Mouse (Mus musculus) C3H10T1/2 (cell line): ENCODE measurements around the gene Gm9048. TPM values are rescaled to one million over a fixed set of nuclear protein-coding genes. Genes with fewer than 3 reads are reported as not detected.

ENCODE experiments used
- polyA plus RNA-seq, 2 experiments: library from polyadenylated mRNA; unstranded; fragments of >200 nt; fragmentation: generic; extraction: Trizol; gene quantifications; one replicate each; pipeline ENCODE4 v1.2.1; 2012; ENCODE audit warnings: missing spikeins in 2 of 2

Gm9048 gene
- polyA plus RNA-seq = not detected

DNA sequence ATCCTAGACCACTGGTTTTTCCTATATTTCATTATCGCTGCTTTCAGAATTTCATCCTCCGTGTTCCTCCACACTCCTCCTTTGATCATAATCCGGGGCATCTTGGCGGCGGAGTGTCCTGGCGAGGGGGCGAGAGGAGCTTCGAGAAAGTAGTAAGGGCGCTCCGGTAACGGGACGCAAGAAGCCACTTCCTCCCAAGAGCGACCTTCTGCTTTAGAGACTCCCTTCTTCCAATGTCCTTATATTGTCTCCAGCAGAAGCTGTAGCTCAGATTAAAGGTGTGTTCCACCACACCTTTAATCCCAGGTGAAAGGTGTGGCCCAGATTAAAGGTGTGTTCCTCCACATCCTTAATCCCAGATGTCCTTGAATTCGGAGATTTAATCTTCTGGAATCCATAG, at the start of gene Gm9048:
Gene Gm9048 (minus strand): TSS at position 101 of the 400 bp plus-strand sequence.

DNA sequence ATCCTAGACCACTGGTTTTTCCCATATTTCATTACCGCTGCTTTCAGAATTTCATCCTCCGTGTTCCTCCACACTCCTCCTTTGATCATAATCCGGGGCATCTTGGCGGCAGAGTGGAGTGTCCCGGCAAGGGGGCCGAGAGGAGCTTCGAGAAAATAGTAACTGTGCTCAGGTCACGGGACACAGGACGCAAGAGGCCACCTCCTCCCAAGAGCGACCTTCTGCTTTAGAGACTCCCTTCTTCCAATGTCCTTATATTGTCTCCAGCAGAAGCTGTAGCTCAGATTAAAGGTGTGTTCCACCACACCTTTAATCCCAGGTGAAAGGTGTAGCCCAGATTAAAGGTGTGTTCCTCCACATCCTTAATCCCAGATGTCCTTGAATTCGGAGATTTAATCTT, 5.5 kb upstream of the Gm9048 start, which contains the start of gene Gm9049:
Gene Gm9049 (minus strand): TSS at position 101 of the 400 bp plus-strand sequence.

DNA sequence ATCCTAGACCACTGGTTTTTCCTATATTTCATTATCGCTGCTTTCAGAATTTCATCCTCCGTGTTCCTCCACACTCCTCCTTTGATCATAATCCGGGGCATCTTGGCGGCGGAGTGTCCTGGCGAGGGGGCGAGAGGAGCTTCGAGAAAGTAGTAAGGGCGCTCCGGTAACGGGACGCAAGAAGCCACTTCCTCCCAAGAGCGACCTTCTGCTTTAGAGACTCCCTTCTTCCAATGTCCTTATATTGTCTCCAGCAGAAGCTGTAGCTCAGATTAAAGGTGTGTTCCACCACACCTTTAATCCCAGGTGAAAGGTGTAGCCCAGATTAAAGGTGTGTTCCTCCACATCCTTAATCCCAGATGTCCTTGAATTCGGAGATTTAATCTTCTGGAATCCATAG, 5.3 kb downstream of the Gm9048 start, which contains the start of gene Gm9046:
Gene Gm9046 (minus strand): TSS at position 101 of the 400 bp plus-strand sequence.

DNA sequence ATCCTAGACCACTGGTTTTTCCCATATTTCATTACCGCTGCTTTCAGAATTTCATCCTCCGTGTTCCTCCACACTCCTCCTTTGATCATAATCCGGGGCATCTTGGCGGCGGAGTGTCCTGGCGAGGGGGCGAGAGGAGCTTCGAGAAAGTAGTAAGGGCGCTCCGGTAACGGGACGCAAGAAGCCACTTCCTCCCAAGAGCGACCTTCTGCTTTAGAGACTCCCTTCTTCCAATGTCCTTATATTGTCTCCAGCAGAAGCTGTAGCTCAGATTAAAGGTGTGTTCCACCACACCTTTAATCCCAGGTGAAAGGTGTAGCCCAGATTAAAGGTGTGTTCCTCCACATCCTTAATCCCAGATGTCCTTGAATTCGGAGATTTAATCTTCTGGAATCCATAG, 10.7 kb downstream of the Gm9048 start, which contains the start of gene Gm9045:
Gene Gm9045 (minus strand): TSS at position 101 of the 400 bp plus-strand sequence.

DNA sequence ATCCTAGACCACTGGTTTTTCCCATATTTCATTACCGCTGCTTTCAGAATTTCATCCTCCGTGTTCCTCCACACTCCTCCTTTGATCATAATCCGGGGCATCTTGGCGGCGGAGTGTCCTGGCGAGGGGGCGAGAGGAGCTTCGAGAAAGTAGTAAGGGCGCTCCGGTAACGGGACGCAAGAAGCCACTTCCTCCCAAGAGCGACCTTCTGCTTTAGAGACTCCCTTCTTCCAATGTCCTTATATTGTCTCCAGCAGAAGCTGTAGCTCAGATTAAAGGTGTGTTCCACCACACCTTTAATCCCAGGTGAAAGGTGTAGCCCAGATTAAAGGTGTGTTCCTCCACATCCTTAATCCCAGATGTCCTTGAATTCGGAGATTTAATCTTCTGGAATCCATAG, 16.2 kb downstream of the Gm9048 start, which contains the start of gene Gm9044:
Gene Gm9044 (minus strand): TSS at position 101 of the 400 bp plus-strand sequence.

DNA sequence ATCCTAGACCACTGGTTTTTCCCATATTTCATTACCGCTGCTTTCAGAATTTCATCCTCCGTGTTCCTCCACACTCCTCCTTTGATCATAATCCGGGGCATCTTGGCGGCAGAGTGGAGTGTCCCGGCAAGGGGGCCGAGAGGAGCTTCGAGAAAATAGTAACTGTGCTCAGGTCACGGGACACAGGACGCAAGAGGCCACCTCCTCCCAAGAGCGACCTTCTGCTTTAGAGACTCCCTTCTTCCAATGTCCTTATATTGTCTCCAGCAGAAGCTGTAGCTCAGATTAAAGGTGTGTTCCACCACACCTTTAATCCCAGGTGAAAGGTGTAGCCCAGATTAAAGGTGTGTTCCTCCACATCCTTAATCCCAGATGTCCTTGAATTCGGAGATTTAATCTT, 21.6 kb downstream of the Gm9048 start, which contains the start of gene Gm9040:
Gene Gm9040 (minus strand): TSS at position 101 of the 400 bp plus-strand sequence.

Other genes with a start within 250 kb of the Gm9048 start
- gene Mdm1, start 206.9 kb downstream of the Gm9048 start, polyA plus RNA-seq = 1 to 10 TPM in 1 of 2 experiments, under 1 TPM in 1; 0.43 to 5.3 TPM
- not detected for gene Il22, start 143.7 kb downstream of the Gm9048 start, polyA plus RNA-seq
- gene Gm32717, start 107.9 kb downstream of the Gm9048 start, polyA plus RNA-seq = under 1 TPM; 0.01 to 0.04 TPM
- under 1 TPM; 0.01 to 0.04 TPM for gene Gm32802, start 90.0 kb downstream of the Gm9048 start, polyA plus RNA-seq
- gene Iltifb, start 53.6 kb downstream of the Gm9048 start, polyA plus RNA-seq = not detected
- not detected for gene Gm9040, start 21.7 kb downstream of the Gm9048 start, polyA plus RNA-seq
- gene Gm9044, start 16.3 kb downstream of the Gm9048 start, polyA plus RNA-seq = not detected
- gene Gm9045, start 10.8 kb downstream of the Gm9048 start, polyA plus RNA-seq = under 1 TPM in 1 of 2 experiments, not detected in 1; 0.07 TPM
- gene Gm9046, start 5.4 kb downstream of the Gm9048 start, polyA plus RNA-seq = not detected
- gene Gm9049, start 5.4 kb upstream of the Gm9048 start, polyA plus RNA-seq = under 1 TPM in 1 of 2 experiments, not detected in 1; 0.07 TPM
- not detected for gene Ifng, start 92.4 kb upstream of the Gm9048 start, polyA plus RNA-seq